Mouse (Mus musculus): ENCODE results near the gene Klc4. TPM values are rescaled to one million over a fixed set of nuclear protein-coding genes. Genes with fewer than 3 reads are reported as not detected.

Gene Klc4
- polyA plus RNA-seq, 1 experiment from 2014 or later: 16.5 TPM

DNA sequence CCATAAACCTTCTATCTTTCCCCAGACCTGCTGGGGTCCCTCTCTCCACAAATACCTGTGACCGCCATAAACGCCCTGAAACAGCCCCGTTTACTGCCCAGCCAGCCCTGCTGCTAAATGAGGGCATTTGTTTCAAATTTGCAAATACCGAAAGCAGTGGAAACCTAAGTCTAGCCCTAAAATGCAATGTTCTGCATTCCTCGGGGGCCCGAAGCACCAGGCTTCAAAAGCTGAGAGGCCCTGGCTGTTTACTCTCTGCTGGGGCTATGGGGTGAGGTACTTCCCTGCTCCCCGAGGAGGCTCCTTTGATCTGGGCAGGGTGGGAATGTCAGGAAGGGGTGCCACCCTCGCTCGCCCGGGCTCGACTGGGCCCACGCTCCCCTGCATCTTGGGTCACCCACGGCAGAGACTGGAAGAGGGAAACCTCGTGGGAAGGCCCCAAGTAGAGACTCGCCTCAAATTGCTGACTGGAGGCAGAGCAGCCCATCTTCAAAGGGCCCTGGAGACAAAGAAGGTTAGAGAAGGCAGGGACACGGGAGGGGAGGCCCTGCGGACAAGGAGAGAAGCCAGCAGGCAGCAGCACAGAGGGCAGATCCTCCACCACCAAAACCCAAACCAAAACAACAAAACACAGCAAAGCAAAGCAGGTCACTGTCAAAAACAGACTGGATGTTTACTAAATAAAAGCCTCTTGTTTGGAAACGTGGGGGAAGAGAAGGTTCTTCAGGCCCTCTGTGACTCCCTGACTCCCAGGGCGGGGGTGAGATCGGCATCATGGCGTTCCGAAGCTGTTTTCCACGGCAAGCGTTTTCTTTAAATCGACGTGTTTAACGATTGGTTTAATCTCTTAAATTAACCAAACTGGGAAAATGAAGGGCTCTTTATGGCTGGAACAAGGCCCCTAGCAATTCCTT lies 26.8 kb downstream of the Klc4 start:
- Histone ChIP-seq H3K27me3 (ENCODE audit: control insufficient read depth, insufficient read depth, low read length) (no peaks in the 10 kb centered on the region), H3K36me3 (ENCODE audit: control insufficient read depth, insufficient read depth, low read length) (no peaks in the 10 kb centered on the region), H3K27ac (ENCODE audit: low read depth, low read length) (peak overlapping the region; percentile 96), H3K4me2 (peak overlapping the region; percentile 53), H3K9ac (ENCODE audit: low read depth, low read length) (peak overlapping the region; percentile 66), H3K4me1 (ENCODE audit: control insufficient read depth, insufficient read depth, low read length) (peaks cover 82% of the 10 kb centered on the region), H3K4me3 (ENCODE audit: low read depth, low read length) (no peak overlapping the region), H3K9me3 (replicated peaks; ENCODE audit: control insufficient read depth, low read length) (no peaks in the 10 kb centered on the region)
- 12% methylated on average over 27 of the region's 27 CpGs for WGBS (ENCODE audit: insufficient replicate concordance)
- no peak for ATAC-seq (replicated peaks; ENCODE audit: insufficient number of reproducible peaks, low FRiP score, low TSS enrichment)

DNA sequence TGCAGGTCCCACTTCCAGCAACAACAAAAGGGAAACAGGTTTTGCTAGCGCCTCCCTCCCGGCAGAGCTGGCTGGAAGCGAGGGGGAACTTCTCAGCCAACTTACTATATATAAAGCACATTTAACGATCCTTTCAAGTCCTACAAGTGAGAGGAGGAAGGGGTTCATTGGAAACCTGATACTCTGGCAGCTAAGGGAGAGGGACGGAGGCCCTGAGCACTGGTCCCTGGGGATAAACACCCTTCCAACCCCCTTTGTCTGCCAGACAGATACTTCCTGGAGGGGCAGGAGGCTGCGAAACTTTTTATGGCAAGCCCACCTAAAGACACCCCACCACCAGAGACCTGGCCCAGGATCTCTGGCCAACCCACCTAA lies 27.4 kb downstream of the Klc4 start:
- Histone ChIP-seq H3K9ac (ENCODE audit: low read depth, low read length) (peak overlapping the region; percentile 66), H3K27me3 (ENCODE audit: control insufficient read depth, insufficient read depth, low read length) (no peaks in the 10 kb centered on the region), H3K9me3 (replicated peaks; ENCODE audit: control insufficient read depth, low read length) (no peaks in the 10 kb centered on the region), H3K4me3 (ENCODE audit: low read depth, low read length) (peak overlapping the region; percentile 4), H3K4me2 (peak overlapping the region; percentile 53), H3K4me1 (ENCODE audit: control insufficient read depth, insufficient read depth, low read length) (peaks cover 82% of the 10 kb centered on the region), H3K36me3 (ENCODE audit: control insufficient read depth, insufficient read depth, low read length) (no peaks in the 10 kb centered on the region), H3K27ac (ENCODE audit: low read depth, low read length) (peak overlapping the region; percentile 96)
- WGBS (ENCODE audit: insufficient replicate concordance): 5% methylated on average over 6 of the region's 6 CpGs
- ATAC-seq (replicated peaks; ENCODE audit: insufficient number of reproducible peaks, low FRiP score, low TSS enrichment): no peak

DNA sequence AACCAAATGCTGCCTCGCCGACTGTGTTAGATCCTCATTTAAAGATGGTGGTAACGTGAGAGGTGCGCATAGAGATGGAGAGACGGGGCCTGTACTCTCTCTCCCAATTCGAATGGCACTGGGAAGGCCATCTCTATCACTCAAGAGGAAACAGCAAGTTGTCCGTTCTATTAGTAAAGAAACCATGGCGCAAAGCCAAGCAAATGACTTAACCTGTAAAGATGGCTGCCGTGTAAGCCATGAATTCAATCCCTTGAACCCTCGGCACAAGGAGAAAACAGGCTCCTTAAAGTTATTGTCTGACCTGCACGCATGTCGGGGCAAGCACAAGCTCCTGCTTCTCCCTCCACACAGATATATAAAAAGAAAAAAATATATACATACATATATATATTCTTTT lies 28.0 kb downstream of the Klc4 start:
- no peak for ATAC-seq (replicated peaks; ENCODE audit: insufficient number of reproducible peaks, low FRiP score, low TSS enrichment)
- H3K27me3 ChIP-seq (ENCODE audit: control insufficient read depth, insufficient read depth, low read length): no peaks in the 10 kb centered on the region
- 50% methylated on average over 12 of the region's 12 CpGs for WGBS (ENCODE audit: insufficient replicate concordance)
- H3K9ac ChIP-seq (ENCODE audit: low read depth, low read length): peak overlapping the region; percentile 52
- peak overlapping the region; percentile 53 for H3K4me2 ChIP-seq
- H3K9me3 ChIP-seq (replicated peaks; ENCODE audit: control insufficient read depth, low read length): no peaks in the 10 kb centered on the region
- peaks cover 82% of the 10 kb centered on the region for H3K4me1 ChIP-seq (ENCODE audit: control insufficient read depth, insufficient read depth, low read length)
- H3K36me3 ChIP-seq (ENCODE audit: control insufficient read depth, insufficient read depth, low read length): no peaks in the 10 kb centered on the region
- peak overlapping the region; percentile 96 for H3K27ac ChIP-seq (ENCODE audit: low read depth, low read length)
- peak overlapping the region; percentile 4; the same call in 1 of the 2 replicates for H3K4me3 ChIP-seq (ENCODE audit: low read depth, low read length)

DNA sequence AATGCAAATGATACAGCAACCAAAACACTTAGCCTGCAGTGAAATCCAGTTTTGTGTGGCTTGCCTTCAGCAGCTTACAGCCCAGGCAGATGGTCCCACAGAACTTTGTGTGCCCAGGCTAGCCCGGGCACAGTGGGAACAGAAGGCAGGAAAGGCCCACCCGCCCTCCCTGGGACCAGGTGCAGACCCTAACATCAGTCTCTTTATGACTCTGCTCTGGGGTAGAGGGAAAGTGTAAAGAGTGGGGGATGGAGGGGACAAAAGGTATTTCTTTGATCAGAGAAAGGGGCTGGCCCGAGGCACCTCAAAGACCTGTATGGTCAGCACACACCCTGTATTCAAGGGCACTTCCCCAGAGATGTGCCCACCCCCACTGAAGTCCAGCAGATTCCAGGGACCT lies 32.6 kb downstream of the Klc4 start:
- Histone ChIP-seq H3K27ac (ENCODE audit: low read depth, low read length) (peak overlapping the region; percentile 57; the same call in 1 of the 2 replicates), H3K4me3 (ENCODE audit: low read depth, low read length) (no peak overlapping the region), H3K27me3 (ENCODE audit: control insufficient read depth, insufficient read depth, low read length) (no peaks in the 10 kb centered on the region), H3K36me3 (ENCODE audit: control insufficient read depth, insufficient read depth, low read length) (no peaks in the 10 kb centered on the region; the same call in 1 of the 2 replicates), H3K9ac (ENCODE audit: low read depth, low read length) (no peak overlapping the region), H3K4me2 (no peak overlapping the region), H3K9me3 (replicated peaks; ENCODE audit: control insufficient read depth, low read length) (no peaks in the 10 kb centered on the region), H3K4me1 (ENCODE audit: control insufficient read depth, insufficient read depth, low read length) (peaks cover 56% of the 10 kb centered on the region)
- ATAC-seq (replicated peaks; ENCODE audit: insufficient number of reproducible peaks, low FRiP score, low TSS enrichment): no peak
- WGBS (ENCODE audit: insufficient replicate concordance): 49% methylated on average over 3 of the region's 3 CpGs

DNA sequence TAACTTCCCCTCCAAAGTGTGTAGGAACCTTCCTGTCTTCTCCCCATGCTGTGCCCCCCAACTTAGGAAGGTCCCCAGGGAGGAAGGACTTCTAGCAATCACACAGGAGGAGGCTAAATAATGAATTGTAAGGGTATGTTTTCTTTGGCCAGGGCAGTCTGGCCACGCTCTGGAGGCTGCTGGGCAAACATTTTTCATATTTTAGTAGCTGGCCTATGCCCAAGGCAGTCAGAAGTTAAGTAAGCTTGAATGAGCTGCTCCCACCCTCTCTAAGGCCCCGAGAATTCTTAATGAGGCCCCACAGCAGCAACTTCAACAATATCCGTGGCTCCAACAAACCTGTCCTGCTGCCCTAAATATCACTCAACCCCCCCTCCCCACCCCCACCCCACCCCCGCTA lies 33.0 kb downstream of the Klc4 start:
- no peak for ATAC-seq (replicated peaks; ENCODE audit: insufficient number of reproducible peaks, low FRiP score, low TSS enrichment)
- no peaks in the 10 kb centered on the region; the same call in 1 of the 2 replicates for H3K36me3 ChIP-seq (ENCODE audit: control insufficient read depth, insufficient read depth, low read length)
- 0 out of 2 replicates have a peak overlapping the region, but pooled peaks have one; percentile 16 for H3K9ac ChIP-seq (ENCODE audit: low read depth, low read length)
- H3K9me3 ChIP-seq (replicated peaks; ENCODE audit: control insufficient read depth, low read length): no peaks in the 10 kb centered on the region
- H3K4me2 ChIP-seq: no peak overlapping the region
- no peaks in the 10 kb centered on the region for H3K27me3 ChIP-seq (ENCODE audit: control insufficient read depth, insufficient read depth, low read length)
- H3K4me1 ChIP-seq (ENCODE audit: control insufficient read depth, insufficient read depth, low read length): peaks cover 52% of the 10 kb centered on the region
- peak overlapping the region; percentile 57; the same call in 1 of the 2 replicates for H3K27ac ChIP-seq (ENCODE audit: low read depth, low read length)
- H3K4me3 ChIP-seq (ENCODE audit: low read depth, low read length): no peak overlapping the region
- WGBS (ENCODE audit: insufficient replicate concordance): 35% methylated on average over 4 of the region's 4 CpGs

DNA sequence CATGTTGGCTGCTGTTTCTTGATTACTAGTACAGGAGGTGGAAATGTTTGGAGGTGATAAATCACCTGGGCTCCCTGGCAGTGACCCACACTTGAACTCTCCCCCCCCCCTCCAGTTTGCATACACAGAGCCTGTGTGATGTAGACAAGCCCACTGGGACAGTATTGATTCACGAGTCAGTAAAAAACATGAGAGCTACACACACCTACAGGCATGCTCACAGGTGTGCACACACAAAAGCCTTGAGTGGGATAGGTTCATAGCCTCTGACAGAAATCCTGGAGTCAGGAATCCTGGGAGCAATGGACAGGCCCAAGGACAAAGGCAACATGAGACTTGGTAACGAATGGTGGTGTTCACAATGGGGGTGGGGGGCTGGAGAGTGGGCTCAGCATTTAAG lies 33.6 kb downstream of the Klc4 start:
- Histone ChIP-seq H3K4me3 (ENCODE audit: low read depth, low read length) (no peak overlapping the region), H3K4me2 (no peak overlapping the region), H3K27me3 (ENCODE audit: control insufficient read depth, insufficient read depth, low read length) (no peaks in the 10 kb centered on the region), H3K27ac (ENCODE audit: low read depth, low read length) (no peak overlapping the region), H3K9me3 (replicated peaks; ENCODE audit: control insufficient read depth, low read length) (no peaks in the 10 kb centered on the region), H3K36me3 (ENCODE audit: control insufficient read depth, insufficient read depth, low read length) (no peaks in the 10 kb centered on the region; the same call in 1 of the 2 replicates), H3K9ac (ENCODE audit: low read depth, low read length) (no peak overlapping the region), H3K4me1 (ENCODE audit: control insufficient read depth, insufficient read depth, low read length) (peaks cover 45% of the 10 kb centered on the region)
- 57% methylated on average over 2 of the region's 2 CpGs for WGBS (ENCODE audit: insufficient replicate concordance)
- no peak for ATAC-seq (replicated peaks; ENCODE audit: insufficient number of reproducible peaks, low FRiP score, low TSS enrichment)

DNA sequence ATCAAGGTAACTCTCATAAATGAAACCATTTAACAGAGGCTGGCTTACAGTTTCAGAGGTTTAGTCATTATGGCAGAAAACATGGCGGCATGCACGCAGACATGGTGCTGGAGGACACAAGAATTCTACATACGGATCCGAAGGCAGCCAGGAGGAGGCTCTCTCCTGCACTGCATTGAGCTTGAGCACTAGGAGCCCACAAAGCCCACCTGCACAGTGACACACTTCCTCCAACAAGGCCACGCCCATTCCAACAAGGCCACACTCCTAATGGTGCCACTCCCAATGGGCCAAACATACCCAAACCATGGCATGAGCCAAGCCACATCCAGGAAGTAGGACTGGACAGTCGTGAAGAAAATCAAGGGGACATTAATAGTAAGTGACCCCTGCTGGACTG lies 34.5 kb downstream of the Klc4 start:
- Histone ChIP-seq H3K9ac (ENCODE audit: low read depth, low read length) (no peak overlapping the region), H3K27me3 (ENCODE audit: control insufficient read depth, insufficient read depth, low read length) (no peaks in the 10 kb centered on the region), H3K4me2 (no peak overlapping the region), H3K27ac (ENCODE audit: low read depth, low read length) (no peak overlapping the region), H3K4me1 (ENCODE audit: control insufficient read depth, insufficient read depth, low read length) (peaks cover 37% of the 10 kb centered on the region), H3K9me3 (replicated peaks; ENCODE audit: control insufficient read depth, low read length) (no peaks in the 10 kb centered on the region), H3K4me3 (ENCODE audit: low read depth, low read length) (no peak overlapping the region), H3K36me3 (ENCODE audit: control insufficient read depth, insufficient read depth, low read length) (no peaks in the 10 kb centered on the region; the same call in 1 of the 2 replicates)
- no peak for ATAC-seq (replicated peaks; ENCODE audit: insufficient number of reproducible peaks, low FRiP score, low TSS enrichment)
- WGBS (ENCODE audit: insufficient replicate concordance): 88% methylated on average over 6 of the region's 6 CpGs

DNA sequence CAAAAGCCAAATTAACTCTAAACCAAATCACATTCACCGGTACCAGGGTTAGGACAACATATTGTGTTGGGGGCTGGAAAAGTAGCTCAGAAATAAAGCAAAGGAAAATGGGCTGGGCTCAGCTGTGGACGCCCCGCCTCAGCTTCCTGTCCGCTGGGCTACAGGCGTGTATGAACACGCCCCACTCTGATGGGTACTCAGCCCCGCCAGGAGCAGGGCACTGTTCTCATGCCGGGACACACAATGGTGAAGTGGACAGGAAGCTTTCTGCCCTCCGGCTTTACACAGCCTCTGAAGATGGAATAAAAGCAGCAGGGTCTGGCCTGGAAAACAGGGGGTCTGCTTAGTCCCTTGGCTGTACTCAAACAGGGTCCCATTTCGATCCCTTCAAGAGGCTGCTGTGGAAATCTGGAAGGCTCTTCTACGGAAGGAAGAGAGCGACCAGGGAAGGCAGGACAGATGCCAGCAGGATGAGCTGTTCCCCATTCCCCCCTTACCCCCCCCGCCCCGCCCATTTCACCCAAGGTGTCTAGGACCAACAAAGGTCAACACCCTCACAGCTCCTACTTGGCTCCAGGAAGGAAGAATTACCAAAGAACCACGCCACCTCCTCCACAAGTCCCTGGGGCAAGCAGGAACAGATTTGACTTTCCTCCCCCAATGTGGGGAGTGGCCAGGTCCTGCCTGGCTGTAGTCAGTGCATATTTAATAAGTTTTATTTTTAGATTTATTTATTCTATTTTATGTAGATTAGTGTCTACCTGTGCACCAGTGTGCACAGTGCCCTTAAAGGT lies 35.9 kb downstream of the Klc4 start:
- Histone ChIP-seq H3K9me3 (replicated peaks; ENCODE audit: control insufficient read depth, low read length) (no peaks in the 10 kb centered on the region), H3K9ac (ENCODE audit: low read depth, low read length) (no peak overlapping the region), H3K27me3 (ENCODE audit: control insufficient read depth, insufficient read depth, low read length) (no peaks in the 10 kb centered on the region), H3K27ac (ENCODE audit: low read depth, low read length) (peak overlapping the region; percentile 25), H3K4me1 (ENCODE audit: control insufficient read depth, insufficient read depth, low read length) (peaks cover 37% of the 10 kb centered on the region), H3K36me3 (ENCODE audit: control insufficient read depth, insufficient read depth, low read length) (no peaks in the 10 kb centered on the region; the same call in 1 of the 2 replicates), H3K4me2 (peak overlapping the region; percentile 7), H3K4me3 (ENCODE audit: low read depth, low read length) (no peak overlapping the region)
- ATAC-seq (replicated peaks; ENCODE audit: insufficient number of reproducible peaks, low FRiP score, low TSS enrichment): 0 out of 2 replicates have a peak, but pooled peaks have one; percentile 69
- WGBS (ENCODE audit: insufficient replicate concordance): 53% methylated on average over 15 of the region's 15 CpGs
